Mouse (Mus musculus): ENCODE measurements at regions not wholly inside any gene's neighbourhood (a gene's known extent, or its start where the extent isn't known, plus 50 kb on each side); places are given as distances from the start of the nearest gene placed in this dataset.
"Not testable (repeated sequence)": the region's sequence is repeated elsewhere in the genome, so short reads cannot be mapped to it uniquely, and the experiment has no call there.

- 93% methylated on average over 3 of the region's 3 CpGs for WGBS
Measured at GRCm38 (mm10) chr11:7705312-7705764, 491.6 kb upstream of the Igfbp3 start.

GRCm38 (mm10) chr11:7697591-7697990 lies 483.9 kb upstream of the Igfbp3 start:
- no peak overlapping the region for H3K4me3 ChIP-seq
- no peak for DNase-seq (ENCODE audit: low spot score)
- H3K4me1 ChIP-seq = no peaks in the 10 kb centered on the region
- H3K27ac ChIP-seq = no peak overlapping the region
- no peaks in the 10 kb centered on the region for H3K27me3 ChIP-seq (ENCODE audit: low read depth, poor library complexity, severe bottlenecking)
- no peaks in the 10 kb centered on the region for H3K9me3 ChIP-seq (replicated peaks)
- 83% methylated on average over 1 of the region's 1 CpGs for WGBS
- H3K36me3 ChIP-seq = no peaks in the 10 kb centered on the region

More at GRCm38 (mm10) chr11:7705312-7705764, 491.6 kb upstream of the Igfbp3 start:
- H3K9me3 ChIP-seq (replicated peaks) = no peaks in the 10 kb centered on the region
- H3K4me3 ChIP-seq = no peak overlapping the region
- H3K27ac ChIP-seq = no peak overlapping the region
- H3K4me1 ChIP-seq = no peaks in the 10 kb centered on the region
- DNase-seq (ENCODE audit: low spot score) = no peak
- H3K36me3 ChIP-seq = no peaks in the 10 kb centered on the region
- no peaks in the 10 kb centered on the region for H3K27me3 ChIP-seq (ENCODE audit: low read depth, poor library complexity, severe bottlenecking)

- not testable (repeated sequence) for H3K4me1 ChIP-seq; H3K4me3 ChIP-seq; H3K9me3 ChIP-seq (replicated peaks); H3K27me3 ChIP-seq (ENCODE audit: low read depth, poor library complexity, severe bottlenecking); H3K36me3 ChIP-seq; H3K27ac ChIP-seq; DNase-seq (ENCODE audit: low spot score)
- WGBS = 64% methylated on average over 3 of the region's 3 CpGs
Measured at GRCm38 (mm10) chr11:7689701-7690100, 476.0 kb upstream of the Igfbp3 start.

- DNase-seq (ENCODE audit: low spot score) = no peak
- no peak overlapping the region for H3K4me3 ChIP-seq
Measured at GRCm38 (mm10) chr11:7672821-7673220, 459.1 kb upstream of the Igfbp3 start.

GRCm38 (mm10) chr11:7630637-7631036 lies 416.9 kb upstream of the Igfbp3 start:
- H3K36me3 ChIP-seq = no peaks in the 10 kb centered on the region
- H3K4me3 ChIP-seq = no peak overlapping the region
- no peaks in the 10 kb centered on the region for H3K9me3 ChIP-seq (replicated peaks)
- no peak for DNase-seq (ENCODE audit: low spot score)
- H3K4me1 ChIP-seq = no peaks in the 10 kb centered on the region
- no peaks in the 10 kb centered on the region for H3K27me3 ChIP-seq (ENCODE audit: low read depth, poor library complexity, severe bottlenecking)
- no peak overlapping the region for H3K27ac ChIP-seq

More at GRCm38 (mm10) chr11:7672821-7673220, 459.1 kb upstream of the Igfbp3 start:
- H3K36me3 ChIP-seq = no peaks in the 10 kb centered on the region
- H3K9me3 ChIP-seq (replicated peaks) = no peaks in the 10 kb centered on the region
- no peaks in the 10 kb centered on the region for H3K4me1 ChIP-seq
- H3K27me3 ChIP-seq (ENCODE audit: low read depth, poor library complexity, severe bottlenecking) = no peaks in the 10 kb centered on the region
- no peak overlapping the region for H3K27ac ChIP-seq

- Histone ChIP-seq H3K27me3 (ENCODE audit: low read depth, poor library complexity, severe bottlenecking) (no peaks in the 10 kb centered on the region), H3K4me3 (no peak overlapping the region), H3K9me3 (replicated peaks) (no peaks in the 10 kb centered on the region), H3K36me3 (no peaks in the 10 kb centered on the region), H3K4me1 (no peaks in the 10 kb centered on the region), H3K27ac (no peak overlapping the region)
- no peak for DNase-seq (ENCODE audit: low spot score)
- 86% methylated on average over 3 of the region's 3 CpGs for WGBS
Measured at GRCm38 (mm10) chr11:7625256-7625655, 411.5 kb upstream of the Igfbp3 start.

GRCm38 (mm10) chr11:7620320-7620719 lies 406.6 kb upstream of the Igfbp3 start:
- no peak overlapping the region for H3K4me3 ChIP-seq
- no peaks in the 10 kb centered on the region for H3K27me3 ChIP-seq (ENCODE audit: low read depth, poor library complexity, severe bottlenecking)
- H3K4me1 ChIP-seq = no peaks in the 10 kb centered on the region
- WGBS = 73% methylated on average over 6 of the region's 6 CpGs
- H3K27ac ChIP-seq = no peak overlapping the region
- no peaks in the 10 kb centered on the region for H3K36me3 ChIP-seq
- no peaks in the 10 kb centered on the region for H3K9me3 ChIP-seq (replicated peaks)
- no peak for DNase-seq (ENCODE audit: low spot score)

- H3K27me3 ChIP-seq (ENCODE audit: low read depth, poor library complexity, severe bottlenecking) = no peaks in the 10 kb centered on the region
- no peak overlapping the region for H3K4me3 ChIP-seq
- no peak for DNase-seq (ENCODE audit: low spot score)
- H3K4me1 ChIP-seq = no peaks in the 10 kb centered on the region
- no peak overlapping the region for H3K27ac ChIP-seq
- H3K9me3 ChIP-seq (replicated peaks) = no peaks in the 10 kb centered on the region
- WGBS = 86% methylated on average over 2 of the region's 2 CpGs
- H3K36me3 ChIP-seq = no peaks in the 10 kb centered on the region
Measured at GRCm38 (mm10) chr11:7610752-7611151, 397.0 kb upstream of the Igfbp3 start.

- no peaks in the 10 kb centered on the region for H3K4me1 ChIP-seq
- no peaks in the 10 kb centered on the region for H3K36me3 ChIP-seq
- H3K27me3 ChIP-seq (ENCODE audit: low read depth, poor library complexity, severe bottlenecking) = no peaks in the 10 kb centered on the region
- no peak overlapping the region for H3K27ac ChIP-seq
- no peaks in the 10 kb centered on the region for H3K9me3 ChIP-seq (replicated peaks)
- no peak overlapping the region for H3K4me3 ChIP-seq
- no peak for DNase-seq (ENCODE audit: low spot score)
Measured at GRCm38 (mm10) chr11:7609921-7610320, 396.2 kb upstream of the Igfbp3 start.

GRCm38 (mm10) chr11:7606652-7607051 lies 392.9 kb upstream of the Igfbp3 start:
- no peaks in the 10 kb centered on the region for H3K36me3 ChIP-seq
- no peaks in the 10 kb centered on the region for H3K9me3 ChIP-seq (replicated peaks)
- no peaks in the 10 kb centered on the region for H3K4me1 ChIP-seq
- H3K4me3 ChIP-seq = no peak overlapping the region
- H3K27ac ChIP-seq = no peak overlapping the region
- no peak for DNase-seq (ENCODE audit: low spot score)
- no peaks in the 10 kb centered on the region for H3K27me3 ChIP-seq (ENCODE audit: low read depth, poor library complexity, severe bottlenecking)
- WGBS = 91% methylated on average over 7 of the region's 7 CpGs

GRCm38 (mm10) chr11:7592010-7592409 lies 378.3 kb upstream of the Igfbp3 start:
- H3K9me3 ChIP-seq (replicated peaks) = no peaks in the 10 kb centered on the region
- WGBS = 89% methylated on average over 4 of the region's 4 CpGs
- H3K27ac ChIP-seq = no peak overlapping the region
- no peaks in the 10 kb centered on the region for H3K36me3 ChIP-seq
- H3K4me1 ChIP-seq = no peaks in the 10 kb centered on the region
- DNase-seq (ENCODE audit: low spot score) = no peak
- no peaks in the 10 kb centered on the region for H3K27me3 ChIP-seq (ENCODE audit: low read depth, poor library complexity, severe bottlenecking)
- no peak overlapping the region for H3K4me3 ChIP-seq

- DNase-seq (ENCODE audit: low spot score) = no peak
- 88% methylated on average over 2 of the region's 2 CpGs for WGBS
Measured at GRCm38 (mm10) chr11:7583296-7583695, 369.6 kb upstream of the Igfbp3 start.

GRCm38 (mm10) chr11:7568484-7568883 lies 354.8 kb upstream of the Igfbp3 start:
- H3K4me1 ChIP-seq = no peaks in the 10 kb centered on the region
- H3K27ac ChIP-seq = no peak overlapping the region
- no peaks in the 10 kb centered on the region for H3K27me3 ChIP-seq (ENCODE audit: low read depth, poor library complexity, severe bottlenecking)
- H3K4me3 ChIP-seq = no peak overlapping the region
- WGBS = 79% methylated on average over 1 of the region's 1 CpGs
- no peak for DNase-seq (ENCODE audit: low spot score)
- no peaks in the 10 kb centered on the region for H3K36me3 ChIP-seq
- no peaks in the 10 kb centered on the region for H3K9me3 ChIP-seq (replicated peaks)

More at GRCm38 (mm10) chr11:7583296-7583695, 369.6 kb upstream of the Igfbp3 start:
- Histone ChIP-seq H3K9me3 (replicated peaks) (no peaks in the 10 kb centered on the region), H3K27me3 (ENCODE audit: low read depth, poor library complexity, severe bottlenecking) (no peaks in the 10 kb centered on the region), H3K27ac (no peak overlapping the region), H3K4me1 (no peaks in the 10 kb centered on the region), H3K4me3 (no peak overlapping the region), H3K36me3 (no peaks in the 10 kb centered on the region)

GRCm38 (mm10) chr11:7562029-7562428 lies 348.3 kb upstream of the Igfbp3 start:
- WGBS = 46% methylated on average over 2 of the region's 2 CpGs
- H3K9me3 ChIP-seq (replicated peaks) = no peaks in the 10 kb centered on the region
- H3K4me1 ChIP-seq = no peaks in the 10 kb centered on the region
- no peak for DNase-seq (ENCODE audit: low spot score)
- H3K4me3 ChIP-seq = no peak overlapping the region
- H3K27ac ChIP-seq = no peak overlapping the region
- H3K27me3 ChIP-seq (ENCODE audit: low read depth, poor library complexity, severe bottlenecking) = no peaks in the 10 kb centered on the region
- H3K36me3 ChIP-seq = no peaks in the 10 kb centered on the region

Measured in limb, embryonic 10.5 days (tissue).